Mouse (Mus musculus) ovary, adult 18-20 months (tissue): ENCODE data around the gene Gprin2.

Source experiments
- DNase-seq: peaks from one replicate; pipeline ENCODE4 v3.0.0; 2022; ENCODE audit warnings: low spot score, mixed read lengths

The Gprin2 gene

GRCm38 (mm10) chr14:34201231-34202035, at the start of gene Gprin2:
Gene Gprin2, minus strand, starts transcription at chr14:34201653.
- no peak for DNase-seq

DNA sequence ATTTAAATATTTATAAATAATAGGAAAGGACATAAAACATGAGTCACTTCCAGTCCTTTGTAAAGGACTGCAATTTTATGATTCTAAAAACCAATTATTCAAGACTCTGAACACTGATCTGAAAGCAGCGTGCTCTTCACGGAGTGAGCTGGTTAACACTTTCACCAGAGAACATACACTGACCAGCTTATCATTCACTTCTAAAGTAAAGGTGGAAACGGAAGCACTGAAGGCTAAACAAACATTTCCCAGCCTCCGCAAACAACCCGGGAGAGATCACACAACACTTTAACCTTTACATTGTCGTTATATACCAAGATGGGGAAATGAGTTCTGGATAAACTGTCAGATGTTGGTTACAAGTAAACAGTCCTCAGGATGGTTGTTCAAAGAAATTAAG, 39.2 kb upstream of the Gprin2 start:
- DNase-seq, result no peak

DNA sequence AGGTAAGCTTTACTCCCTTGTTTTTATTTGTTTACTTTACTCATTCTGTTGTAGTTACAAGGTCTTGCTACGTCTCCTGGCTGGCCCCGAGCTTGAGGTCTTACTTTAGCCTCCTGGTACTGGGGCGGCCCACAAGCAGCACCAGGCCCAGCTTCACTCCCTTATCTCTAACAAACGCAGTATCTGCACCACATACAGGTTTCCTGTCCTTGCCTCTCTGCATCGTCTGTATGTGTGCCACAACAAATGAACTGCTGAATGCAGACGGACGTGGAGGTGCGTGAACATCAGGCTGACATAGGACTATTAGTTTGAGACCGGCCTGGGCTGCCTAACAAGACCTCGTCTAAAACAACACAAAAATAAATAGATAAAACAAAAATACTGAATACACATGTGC, 38.8 kb upstream of the Gprin2 start:
- DNase-seq, result no peak

- DNase-seq, result peak; percentile 48
Observed at GRCm38 (mm10) chr14:34234630-34235380, 33.4 kb upstream of the Gprin2 start.

GRCm38 (mm10) chr14:34233846-34234245, 32.4 kb upstream of the Gprin2 start:
- no peak for DNase-seq

- no peak for DNase-seq
Observed at GRCm38 (mm10) chr14:34232866-34233680, 31.6 kb upstream of the Gprin2 start.

- DNase-seq, result no peak
Observed at GRCm38 (mm10) chr14:34232340-34232739, 30.9 kb upstream of the Gprin2 start.

DNA sequence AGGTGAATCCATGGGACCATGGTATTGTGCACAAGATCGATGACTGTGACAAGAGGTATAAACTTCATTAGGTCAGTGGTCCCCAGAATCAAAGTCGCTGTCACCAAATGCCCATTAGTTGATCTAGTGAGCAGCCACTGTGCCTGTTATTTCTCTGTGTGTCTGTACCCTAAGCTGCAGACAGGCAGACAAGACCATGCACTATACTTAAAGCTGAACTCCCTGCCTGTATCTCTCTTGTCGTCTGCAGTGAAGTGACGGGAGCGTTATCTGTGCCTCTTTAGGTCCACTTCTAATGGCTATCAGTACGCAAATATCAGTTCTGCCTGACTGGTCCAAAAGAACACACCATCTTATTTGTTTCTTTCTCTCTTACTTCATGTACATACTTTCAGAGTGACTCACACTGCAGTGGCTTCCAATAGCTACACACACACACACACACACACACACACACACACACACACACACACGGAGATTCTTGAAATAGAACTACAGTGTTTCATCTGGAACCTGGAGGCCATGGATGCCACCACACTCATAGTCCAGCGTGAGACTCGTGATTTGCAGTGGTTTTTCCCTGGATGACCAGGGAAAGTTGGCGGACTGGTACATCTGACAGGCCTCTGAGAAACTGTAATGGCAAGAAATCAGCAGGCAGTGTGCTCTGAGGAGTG, 27.5 kb upstream of the Gprin2 start:
- no peak for DNase-seq

- DNase-seq, result no peak
Observed at GRCm38 (mm10) chr14:34227981-34228380, 26.5 kb upstream of the Gprin2 start.

GRCm38 (mm10) chr14:34226566-34226965, 25.1 kb upstream of the Gprin2 start:
- DNase-seq, result no peak

DNA sequence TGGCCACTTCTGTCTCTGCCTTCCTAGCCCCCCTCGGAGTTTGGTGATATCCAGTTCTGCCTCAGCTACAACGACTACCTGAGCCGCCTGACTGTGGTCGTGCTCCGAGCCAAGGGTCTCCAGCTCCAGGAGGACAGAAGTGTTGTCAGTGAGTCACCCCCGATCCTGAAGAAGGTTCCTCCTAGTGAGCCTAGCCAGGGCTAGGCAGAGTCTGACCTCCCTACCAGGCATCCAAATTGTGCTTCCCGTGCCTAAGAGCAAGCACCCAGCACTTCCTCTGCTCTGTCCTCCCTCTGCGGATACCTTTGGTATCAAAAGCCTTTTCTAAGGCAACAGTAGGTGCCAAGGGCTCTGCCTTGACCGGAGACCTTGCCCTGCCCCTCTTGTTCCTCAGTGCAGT, 24.5 kb upstream of the Gprin2 start:
- no peak for DNase-seq

DNA sequence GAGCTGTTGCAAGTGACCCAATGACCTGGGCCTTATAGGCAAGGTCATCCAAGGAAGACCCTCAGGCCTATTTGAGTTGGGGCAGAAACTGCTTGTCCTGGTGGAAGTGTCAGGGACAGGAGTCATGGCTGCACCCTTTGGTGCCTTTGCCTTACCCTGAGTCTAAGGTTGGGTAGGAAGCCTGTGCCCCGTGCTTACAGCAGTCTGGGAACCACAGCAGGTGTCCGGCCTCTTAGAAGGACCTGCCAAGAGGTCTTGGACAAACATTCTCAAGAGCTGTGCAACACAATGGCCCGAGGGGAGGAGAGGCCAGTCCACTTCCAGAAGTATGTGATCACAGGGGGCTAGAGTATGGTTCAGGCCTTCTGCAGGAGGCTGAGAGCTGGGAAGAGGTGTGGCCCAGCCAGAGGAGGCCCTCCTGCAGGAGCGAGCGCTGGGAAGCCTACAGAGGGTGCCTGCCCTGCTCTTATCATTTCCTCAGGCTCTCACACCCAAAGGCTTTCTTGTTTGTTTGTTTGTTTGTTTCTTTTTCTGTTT, 22.0 kb upstream of the Gprin2 start:
- no peak for DNase-seq

- DNase-seq, result no peak
Observed at GRCm38 (mm10) chr14:34221416-34222077, 20.1 kb upstream of the Gprin2 start.

DNA sequence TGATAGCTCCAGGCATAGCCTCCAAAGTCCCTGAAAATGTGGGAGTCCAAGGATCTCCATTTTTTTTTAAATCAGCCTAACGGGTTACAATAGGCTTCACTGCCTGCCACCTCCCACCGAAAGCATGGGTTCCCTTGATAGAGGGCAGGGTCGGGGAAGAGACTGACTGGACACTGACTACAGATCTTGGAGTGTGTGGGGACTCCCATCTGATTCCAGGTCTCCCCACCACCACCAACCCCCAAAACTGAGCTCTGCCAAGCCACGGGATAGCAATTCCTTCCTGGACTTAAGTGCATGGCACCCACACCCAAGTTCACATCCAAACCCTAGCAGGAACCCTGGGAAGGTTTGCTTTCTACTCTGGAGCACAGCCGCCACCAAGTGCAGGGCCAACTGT, 19.0 kb upstream of the Gprin2 start:
- no peak for DNase-seq

DNA sequence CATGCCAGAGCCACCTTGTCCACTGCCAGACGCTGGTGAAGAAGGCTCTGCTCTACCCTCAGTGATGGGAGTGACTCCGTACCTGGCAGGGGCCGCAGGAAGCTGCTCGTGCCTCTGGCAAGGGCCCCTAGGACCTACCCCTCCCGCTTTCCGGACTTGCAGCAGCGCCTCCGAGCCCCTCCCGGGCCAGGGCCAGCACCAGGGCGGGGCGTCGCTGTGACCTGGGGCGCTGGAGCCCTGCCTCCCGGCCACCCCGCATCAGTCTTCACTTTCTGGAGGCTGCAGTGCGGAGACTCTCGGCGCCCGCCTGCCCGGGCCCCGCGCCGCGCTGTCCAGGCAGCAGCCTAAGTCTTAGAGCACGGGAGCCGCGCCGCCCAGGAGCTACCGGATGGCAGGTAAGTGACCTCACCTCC, 18.3 kb upstream of the Gprin2 start:
- no peak for DNase-seq

- DNase-seq, result no peak
Observed at GRCm38 (mm10) chr14:34219295-34219694, 17.8 kb upstream of the Gprin2 start, which contains the start of gene Syt15. Gene Syt15, plus strand, starts transcription at chr14:34219595.

- no peak for DNase-seq
Observed at GRCm38 (mm10) chr14:34215451-34216127, 14.1 kb upstream of the Gprin2 start.

DNA sequence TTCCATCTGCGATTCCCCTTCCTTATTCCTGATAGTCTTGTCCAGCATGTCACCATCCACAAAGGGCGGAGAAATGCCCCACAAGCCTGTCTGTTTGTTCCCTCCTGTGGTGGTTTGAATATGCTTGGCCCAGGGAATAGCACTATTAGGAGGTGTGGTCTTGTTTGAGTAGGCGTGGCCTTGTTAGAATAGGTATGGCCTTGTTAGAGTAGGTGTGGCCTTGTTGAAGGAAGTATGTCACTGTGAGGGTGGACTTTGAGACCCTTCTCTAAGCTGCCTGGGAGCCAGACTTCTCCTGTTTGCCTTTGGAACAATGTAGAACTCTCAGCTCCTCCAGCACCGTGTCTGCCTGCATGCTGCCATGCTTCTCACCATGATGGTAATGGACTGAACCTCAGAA, 8.5 kb upstream of the Gprin2 start:
- no peak for DNase-seq

- DNase-seq, result no peak
Observed at GRCm38 (mm10) chr14:34209080-34209479, 7.6 kb upstream of the Gprin2 start.

- DNase-seq, result no peak
Observed at GRCm38 (mm10) chr14:34208651-34209050, 7.2 kb upstream of the Gprin2 start.
